Mouse (Mus musculus) lung, adult 2 months (tissue): ENCODE measurements around the gene Gcm1.

Experiments used
- CTCF ChIP-seq: fragments of 200-500 bp; IDR thresholded peaks from 2 replicates; pipeline ENCODE4 v1.5.1; 2011; ENCODE audit warnings: mild to moderate bottlenecking, low read length, control low read depth; ENCODE audit not compliant: insufficient read depth
- POLR2A ChIP-seq: fragments of 200-500 bp; IDR thresholded peaks from 2 replicates; pipeline ENCODE4 v1.6.1; 2011; ENCODE audit warnings: low read depth, mild to moderate bottlenecking, control low read depth, low read length, borderline replicate concordance; ENCODE audit errors: extremely low read depth

GRCm38 (mm10) chr9:78035296-78035695 lies 16.4 kb upstream of the Gcm1 start:
- no peak for TF ChIP-seq POLR2A
- TF ChIP-seq CTCF, result no peak
